Mouse (Mus musculus): Measurements from ENCODE around the gene Spg7. TPM values are rescaled to one million over a fixed set of nuclear protein-coding genes. Genes with fewer than 3 reads are reported as not detected.

The Spg7 gene
- 9.5 and 14.6 TPM in 2 replicates for polyA plus RNA-seq (2012; ENCODE audit: insufficient read depth, low replicate concordance)

DNA sequence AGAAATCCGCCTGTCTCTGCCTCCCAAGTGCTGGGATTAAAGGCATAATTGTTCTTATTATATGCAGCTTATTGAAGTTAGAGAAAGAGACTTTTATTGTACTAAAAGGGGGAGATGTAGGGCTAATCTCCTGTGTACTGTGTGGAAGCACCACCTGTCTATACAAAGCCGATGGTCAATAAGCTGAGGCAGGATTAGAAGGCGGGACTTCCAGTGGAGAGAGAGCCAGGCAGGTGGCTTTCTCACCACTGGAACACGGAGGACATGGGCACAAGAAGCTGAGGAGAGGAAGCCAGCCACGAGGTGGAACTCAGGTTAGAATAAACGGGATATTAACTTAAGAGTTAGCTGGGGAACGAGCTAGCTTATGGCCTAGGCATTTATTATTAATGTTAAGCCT, at the start of gene Spg7:
Spg7 (plus strand) TSS at position 222 of the 400 bp plus-strand sequence.
- TF ChIP-seq FLI1 (IDR thresholded peaks at IDR 0.05; ENCODE audit: low read length) (no peak), GATA1 (IDR thresholded peaks at IDR 0.05; ENCODE audit: borderline replicate concordance, low read length) (no peak)
- H3K4me3 ChIP-seq (replicated peaks) = no peak within 1 kb of the TSS
- H3K4me1 ChIP-seq = peaks cover 46% of the 10 kb centered on the region
- no peaks in the 10 kb centered on the region for H3K27me3 ChIP-seq (replicated peaks)
- peaks cover 20% of the 10 kb centered on the region for H3K36me3 ChIP-seq (replicated peaks; ENCODE audit: low read length)
- H3K9me3 ChIP-seq = no peaks in the 10 kb centered on the region

DNA sequence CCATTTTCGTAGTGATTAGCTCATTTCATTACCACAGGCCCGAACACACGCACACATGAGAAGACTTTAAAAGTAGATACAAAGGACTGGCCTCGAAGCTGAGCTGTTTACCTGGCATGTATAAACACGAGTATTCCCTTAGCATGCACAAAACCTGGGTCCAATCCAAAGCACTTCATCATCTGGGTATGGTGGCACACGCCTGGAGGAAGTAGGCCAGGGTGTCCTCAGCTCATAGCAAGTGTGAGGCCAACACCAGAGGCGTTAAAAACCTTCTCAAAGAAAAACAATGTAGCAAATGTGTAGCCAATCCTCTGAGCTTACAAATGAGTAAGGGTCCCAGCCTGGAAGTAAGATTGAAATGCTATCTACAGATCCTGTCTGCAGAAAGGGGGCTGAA, 48.3 kb upstream of the Spg7 start:
- no peaks in the 10 kb centered on the region for H3K9me3 ChIP-seq
- no peaks in the 10 kb centered on the region for H3K27me3 ChIP-seq (replicated peaks)
- peaks cover 49% of the 10 kb centered on the region for H3K36me3 ChIP-seq (replicated peaks; ENCODE audit: low read length)
- H3K4me1 ChIP-seq = peaks cover 88% of the 10 kb centered on the region
- no peak overlapping the region for H3K4me3 ChIP-seq (replicated peaks)
- TF ChIP-seq GATA1 (IDR thresholded peaks at IDR 0.05; ENCODE audit: borderline replicate concordance, low read length) (no peak), FLI1 (IDR thresholded peaks at IDR 0.05; ENCODE audit: low read length) (no peak)

DNA sequence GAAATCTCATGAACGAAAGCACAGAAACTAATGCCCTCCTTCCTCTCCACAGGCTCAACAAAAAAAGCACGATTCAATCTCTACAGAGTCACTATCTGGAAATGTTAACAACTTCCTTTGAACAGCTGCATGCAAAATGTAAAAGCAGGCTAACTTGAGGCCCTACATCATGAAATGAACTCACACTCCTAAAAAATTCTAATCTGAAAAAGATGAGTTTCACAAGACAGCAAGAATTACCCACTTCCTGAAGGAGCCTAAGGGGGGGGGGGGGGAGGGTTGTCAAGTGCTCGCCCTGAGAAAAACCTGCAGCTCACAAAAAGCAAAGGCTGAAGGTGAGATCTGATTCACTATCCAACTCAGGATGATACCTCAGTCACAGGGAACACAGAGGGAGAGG, 47.7 kb upstream of the Spg7 start:
- Histone ChIP-seq H3K36me3 (replicated peaks; ENCODE audit: low read length) (peaks cover 45% of the 10 kb centered on the region), H3K27me3 (replicated peaks) (no peaks in the 10 kb centered on the region), H3K4me1 (peaks cover 86% of the 10 kb centered on the region), H3K9me3 (no peaks in the 10 kb centered on the region), H3K4me3 (replicated peaks) (no peak overlapping the region)
- TF ChIP-seq FLI1 (IDR thresholded peaks at IDR 0.05; ENCODE audit: low read length) (no peak), GATA1 (IDR thresholded peaks at IDR 0.05; ENCODE audit: borderline replicate concordance, low read length) (no peak)

DNA sequence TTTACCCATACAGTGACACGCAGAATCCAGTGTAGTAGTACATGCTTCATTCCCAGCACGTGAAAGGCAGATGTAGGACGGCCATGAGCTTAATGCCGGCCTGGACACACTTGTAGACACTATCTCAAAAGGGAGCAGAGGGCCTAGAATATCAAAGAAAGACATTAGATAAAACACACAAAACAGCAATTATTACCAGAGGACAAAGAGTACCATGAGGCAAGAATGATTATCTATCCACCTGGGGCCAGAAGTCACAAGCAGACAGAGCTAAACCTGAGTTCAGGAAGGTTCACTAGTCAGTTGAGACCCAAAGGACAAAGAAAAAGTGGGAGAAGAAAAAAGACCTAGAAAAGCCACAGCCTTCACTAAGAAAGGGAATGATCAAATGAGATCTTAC, 45.6 kb upstream of the Spg7 start:
- H3K4me1 ChIP-seq = peaks cover 84% of the 10 kb centered on the region
- peak overlapping the region; percentile 38 for H3K4me3 ChIP-seq (replicated peaks)
- H3K36me3 ChIP-seq (replicated peaks; ENCODE audit: low read length) = peaks cover 45% of the 10 kb centered on the region

DNA sequence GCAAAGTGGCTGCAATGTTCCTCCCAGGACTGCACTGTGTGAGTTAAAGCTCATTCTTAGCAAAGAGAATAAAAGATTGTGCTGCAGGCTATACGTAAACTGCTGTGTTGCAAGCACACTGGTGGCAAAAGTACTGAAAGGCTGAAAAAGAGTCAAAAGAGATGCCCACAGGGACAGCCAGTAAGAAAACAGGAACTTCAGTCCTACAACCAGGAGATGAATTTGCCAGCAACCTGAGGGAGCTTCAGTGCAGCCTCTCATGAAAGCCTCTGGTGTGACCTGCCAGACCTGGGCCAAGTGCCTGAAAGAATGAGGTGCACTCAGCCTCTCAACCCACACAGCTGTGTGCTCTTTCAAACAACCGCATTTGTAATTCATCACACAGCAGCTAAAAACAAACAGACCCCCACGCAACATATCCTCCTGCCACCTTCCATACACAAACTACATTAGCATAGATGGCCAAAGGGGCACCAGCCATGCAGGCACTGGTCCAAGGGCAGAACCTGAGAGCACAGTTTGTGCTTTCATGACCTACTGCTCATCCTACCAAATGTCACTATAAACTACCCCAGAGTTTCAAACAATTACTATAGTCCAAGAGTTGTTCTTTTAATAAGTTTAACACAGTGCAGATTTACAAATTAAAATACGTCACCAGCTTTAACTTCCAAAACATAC, 44.1 kb upstream of the Spg7 start:
- H3K4me3 ChIP-seq (replicated peaks) = no peak overlapping the region
- no peaks in the 10 kb centered on the region for H3K9me3 ChIP-seq
- TF ChIP-seq FLI1 (IDR thresholded peaks at IDR 0.05; ENCODE audit: low read length) = no peak
- TF ChIP-seq GATA1 (IDR thresholded peaks at IDR 0.05; ENCODE audit: borderline replicate concordance, low read length) = no peak
- H3K27me3 ChIP-seq (replicated peaks) = no peaks in the 10 kb centered on the region
- H3K4me1 ChIP-seq = peaks cover 87% of the 10 kb centered on the region
- peaks cover 41% of the 10 kb centered on the region for H3K36me3 ChIP-seq (replicated peaks; ENCODE audit: low read length)

More for the DNA sequence above, 45.6 kb upstream of the Spg7 start:
- TF ChIP-seq GATA1 (IDR thresholded peaks at IDR 0.05; ENCODE audit: borderline replicate concordance, low read length) (no peak), FLI1 (IDR thresholded peaks at IDR 0.05; ENCODE audit: low read length) (no peak)
- no peaks in the 10 kb centered on the region for H3K27me3 ChIP-seq (replicated peaks)
- H3K9me3 ChIP-seq = no peaks in the 10 kb centered on the region

DNA sequence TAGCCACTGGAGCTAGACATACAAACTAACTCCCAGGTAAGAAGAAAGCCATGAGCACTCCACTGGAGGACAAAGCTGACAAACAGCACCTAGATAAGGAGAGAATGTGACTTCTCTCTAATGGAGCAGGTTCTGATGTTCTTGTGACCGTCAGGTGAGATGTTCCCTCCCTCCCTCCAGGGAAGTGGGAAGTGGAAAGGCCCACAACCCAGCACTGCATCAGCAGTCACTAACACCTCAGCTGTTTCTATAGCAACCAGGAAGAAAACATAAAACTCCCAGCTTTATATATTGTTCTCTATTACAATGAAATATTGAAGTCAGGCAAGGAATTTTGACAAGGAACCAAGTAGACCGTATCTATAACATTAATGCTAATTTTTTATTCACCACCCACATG, 42.7 kb upstream of the Spg7 start:
- peaks cover 76% of the 10 kb centered on the region for H3K4me1 ChIP-seq
- TF ChIP-seq GATA1 (IDR thresholded peaks at IDR 0.05; ENCODE audit: borderline replicate concordance, low read length) (no peak), FLI1 (IDR thresholded peaks at IDR 0.05; ENCODE audit: low read length) (no peak)
- H3K36me3 ChIP-seq (replicated peaks; ENCODE audit: low read length) = peaks cover 38% of the 10 kb centered on the region
- H3K4me3 ChIP-seq (replicated peaks) = no peak overlapping the region
- H3K9me3 ChIP-seq = no peaks in the 10 kb centered on the region
- no peaks in the 10 kb centered on the region for H3K27me3 ChIP-seq (replicated peaks)

DNA sequence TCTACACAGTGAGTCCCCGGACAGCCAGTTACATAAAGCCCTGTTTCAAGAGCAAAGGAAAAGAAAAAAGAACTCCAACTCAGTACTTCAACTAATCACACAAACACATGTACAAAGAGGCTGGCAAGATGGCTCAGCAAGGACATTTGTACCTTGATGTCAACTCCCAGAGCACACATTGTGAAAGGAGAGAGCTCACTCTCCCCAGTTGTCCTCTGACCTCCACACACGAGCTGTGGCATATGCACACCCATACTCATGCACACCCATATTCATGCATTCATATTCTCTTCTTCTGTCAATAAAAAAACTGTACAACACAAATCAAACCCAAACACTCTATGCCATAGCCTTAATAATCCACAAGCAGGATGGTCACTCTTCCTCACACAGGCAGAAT, 41.9 kb upstream of the Spg7 start:
- no peak for TF ChIP-seq FLI1 (IDR thresholded peaks at IDR 0.05; ENCODE audit: low read length)
- TF ChIP-seq GATA1 (IDR thresholded peaks at IDR 0.05; ENCODE audit: borderline replicate concordance, low read length) = no peak
- H3K4me3 ChIP-seq (replicated peaks) = no peak overlapping the region
- H3K4me1 ChIP-seq = peaks cover 76% of the 10 kb centered on the region
- no peaks in the 10 kb centered on the region for H3K27me3 ChIP-seq (replicated peaks)
- no peaks in the 10 kb centered on the region for H3K9me3 ChIP-seq
- peaks cover 34% of the 10 kb centered on the region for H3K36me3 ChIP-seq (replicated peaks; ENCODE audit: low read length)

DNA sequence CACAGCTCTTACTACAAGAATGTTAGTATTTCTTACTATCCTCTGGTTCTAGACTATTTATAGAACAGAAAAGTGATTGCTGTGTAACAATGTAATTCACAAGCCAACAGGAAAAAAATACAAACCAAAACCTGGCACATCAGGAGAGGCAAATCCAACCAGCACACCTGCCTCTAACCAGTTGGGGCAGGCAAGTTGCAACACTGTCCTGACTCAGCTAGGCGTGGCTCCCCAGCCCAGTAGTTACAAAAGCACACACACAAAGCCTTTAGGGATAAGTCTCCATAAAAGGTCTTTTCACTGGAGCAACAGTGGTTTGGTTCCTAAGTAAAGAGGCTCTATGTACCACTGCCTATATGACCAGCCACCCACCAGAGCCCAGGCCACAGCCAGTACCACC, 41.5 kb upstream of the Spg7 start:
- Histone ChIP-seq H3K36me3 (replicated peaks; ENCODE audit: low read length) (peaks cover 30% of the 10 kb centered on the region), H3K27me3 (replicated peaks) (no peaks in the 10 kb centered on the region), H3K4me3 (replicated peaks) (peak overlapping the region; percentile 55), H3K4me1 (peaks cover 76% of the 10 kb centered on the region), H3K9me3 (no peaks in the 10 kb centered on the region)
- no peak for TF ChIP-seq FLI1 (IDR thresholded peaks at IDR 0.05; ENCODE audit: low read length)
- no peak for TF ChIP-seq GATA1 (IDR thresholded peaks at IDR 0.05; ENCODE audit: borderline replicate concordance, low read length)

DNA sequence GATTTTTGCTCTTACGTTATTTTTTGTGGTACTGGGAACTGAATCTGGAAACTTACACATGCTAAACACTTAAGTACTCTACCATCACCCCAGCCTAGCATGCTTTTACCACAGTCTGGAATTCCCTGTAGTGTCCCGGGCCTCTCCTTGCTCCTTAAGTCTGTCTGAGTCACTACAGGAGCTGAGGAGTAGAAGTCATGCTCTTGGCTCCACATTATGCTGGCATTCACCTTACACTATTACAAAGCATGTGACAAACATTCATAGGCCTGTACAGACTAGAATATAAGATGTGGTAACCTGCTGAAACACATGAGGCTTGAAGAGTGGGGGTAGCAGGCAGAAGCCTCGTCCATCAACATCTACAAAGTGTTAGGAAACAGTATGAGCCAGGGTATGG, 40.0 kb upstream of the Spg7 start:
- Histone ChIP-seq H3K4me1 (peaks cover 70% of the 10 kb centered on the region), H3K4me3 (replicated peaks) (no peak overlapping the region), H3K36me3 (replicated peaks; ENCODE audit: low read length) (peaks cover 22% of the 10 kb centered on the region), H3K9me3 (no peaks in the 10 kb centered on the region), H3K27me3 (replicated peaks) (no peaks in the 10 kb centered on the region)
- no peak for TF ChIP-seq GATA1 (IDR thresholded peaks at IDR 0.05; ENCODE audit: borderline replicate concordance, low read length)
- no peak for TF ChIP-seq FLI1 (IDR thresholded peaks at IDR 0.05; ENCODE audit: low read length)

DNA sequence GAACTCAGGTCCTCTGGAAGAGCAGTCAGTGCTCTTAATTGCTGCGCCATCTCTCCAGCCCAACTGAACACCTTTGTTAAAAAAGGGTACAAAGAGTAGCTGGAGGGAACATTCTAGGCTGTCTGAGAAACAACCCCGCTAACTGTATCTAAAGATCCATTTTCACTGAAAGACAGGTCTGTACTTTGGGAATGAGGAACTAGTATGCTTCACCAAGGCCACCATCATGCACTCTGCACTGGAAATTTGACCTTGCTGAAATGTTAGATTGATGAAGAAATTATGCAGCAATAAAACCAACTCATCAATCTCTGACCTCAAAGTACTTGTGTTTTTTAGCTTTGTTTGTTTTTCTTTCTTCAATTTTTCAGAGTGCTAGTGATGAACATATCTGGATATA, 38.5 kb upstream of the Spg7 start:
- H3K9me3 ChIP-seq = no peaks in the 10 kb centered on the region
- H3K36me3 ChIP-seq (replicated peaks; ENCODE audit: low read length) = peaks cover 27% of the 10 kb centered on the region
- H3K4me3 ChIP-seq (replicated peaks) = no peak overlapping the region
- TF ChIP-seq FLI1 (IDR thresholded peaks at IDR 0.05; ENCODE audit: low read length) = no peak
- TF ChIP-seq GATA1 (IDR thresholded peaks at IDR 0.05; ENCODE audit: borderline replicate concordance, low read length) = no peak
- H3K27me3 ChIP-seq (replicated peaks) = no peaks in the 10 kb centered on the region
- H3K4me1 ChIP-seq = peaks cover 70% of the 10 kb centered on the region

Data from megakaryocyte, embryonic 14.5 days (primary cell).